Mouse (Mus musculus): ENCODE results near the gene C730034F03Rik.

Gene C730034F03Rik

GRCm38 (mm10) chr15:89475293-89475600 is 45.9 kb downstream of the C730034F03Rik start:
- DNase-seq (ENCODE audit: low read depth, low spot score) = no peak

GRCm38 (mm10) chr15:89475611-89476474 is 46.5 kb downstream of the C730034F03Rik start:
- DNase-seq (ENCODE audit: low read depth, low spot score) = peak; percentile 95

GRCm38 (mm10) chr15:89476475-89476815 is 47.1 kb downstream of the C730034F03Rik start:
- DNase-seq (ENCODE audit: low read depth, low spot score) = peak; percentile 66

- DNase-seq (ENCODE audit: low read depth, low spot score) = no peak
These were observed 47.7 kb downstream of the C730034F03Rik start, which contains the start of gene Arsa for GRCm38 (mm10) chr15:89477091-89477491. TSS of gene Arsa (minus strand) at chr15:89477425.

GRCm38 (mm10) chr15:89477806-89478205 is 48.4 kb downstream of the C730034F03Rik start:
- DNase-seq (ENCODE audit: low read depth, low spot score) = no peak

GRCm38 (mm10) chr15:89478622-89479021 is 49.2 kb downstream of the C730034F03Rik start:
- no peak for DNase-seq (ENCODE audit: low read depth, low spot score)
